Mouse (Mus musculus): ENCODE measurements around the gene Rtkn2. TPM values are rescaled to one million over a fixed set of nuclear protein-coding genes. Genes with fewer than 3 reads are reported as not detected.
"Not testable (repeated sequence)": the region's sequence is repeated elsewhere in the genome, so short reads cannot be mapped to it uniquely, and the experiment has no call there.

Gene Rtkn2
- polyA plus RNA-seq, 1 experiment from 2014 or later, result 11.7 TPM

GRCm38 (mm10) chr10:68089435-68090196, 110.2 kb downstream of the Rtkn2 start:
- WGBS, result 73% methylated on average over 15 of the region's 15 CpGs
- no peaks in the 10 kb centered on the region for H3K27me3 ChIP-seq
- peaks cover 6% of the 10 kb centered on the region for H3K36me3 ChIP-seq
- H3K9ac ChIP-seq, result no peak overlapping the region
- no peak overlapping the region for H3K27ac ChIP-seq
- H3K9me3 ChIP-seq, result no peaks in the 10 kb centered on the region
- no peak for ATAC-seq (ENCODE audit: insufficient number of reproducible peaks, insufficient read depth, low FRiP score, low TSS enrichment)
- H3K4me2 ChIP-seq (replicated peaks), result no peak overlapping the region
- no peaks in the 10 kb centered on the region for H3K4me1 ChIP-seq
- H3K4me3 ChIP-seq, result no peak overlapping the region

DNA sequence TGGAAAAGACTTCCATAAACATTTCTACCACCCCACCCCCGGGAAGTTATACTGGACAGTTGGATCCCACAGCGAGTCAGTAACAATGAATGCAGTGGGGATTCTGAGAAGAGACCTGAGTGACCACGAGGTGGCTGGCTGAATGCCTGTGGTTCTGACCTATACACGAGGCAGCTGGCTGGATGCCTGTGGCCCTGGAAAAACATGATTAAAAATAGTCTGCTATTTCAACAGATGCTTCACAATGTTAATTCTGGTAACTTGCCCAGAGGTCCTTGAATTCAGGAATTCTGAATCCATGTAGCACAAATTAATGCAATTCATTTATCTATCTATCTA, 110.8 kb downstream of the Rtkn2 start:
- Histone ChIP-seq H3K36me3 (peaks cover 11% of the 10 kb centered on the region), H3K9me3 (no peaks in the 10 kb centered on the region), H3K27me3 (no peaks in the 10 kb centered on the region), H3K9ac (no peak overlapping the region), H3K27ac (no peak overlapping the region), H3K4me1 (no peaks in the 10 kb centered on the region), H3K4me2 (replicated peaks) (no peak overlapping the region), H3K4me3 (no peak overlapping the region)
- no peak for ATAC-seq (ENCODE audit: insufficient number of reproducible peaks, insufficient read depth, low FRiP score, low TSS enrichment)
- 77% methylated on average over 4 of the region's 4 CpGs for WGBS

GRCm38 (mm10) chr10:68090544-68090943, 111.2 kb downstream of the Rtkn2 start:
- no peak overlapping the region for H3K27ac ChIP-seq
- no peak overlapping the region for H3K4me3 ChIP-seq
- H3K9me3 ChIP-seq, result no peaks in the 10 kb centered on the region
- H3K4me1 ChIP-seq, result no peaks in the 10 kb centered on the region
- 85% methylated on average over 3 of the region's 3 CpGs for WGBS
- no peaks in the 10 kb centered on the region for H3K27me3 ChIP-seq
- ATAC-seq (ENCODE audit: insufficient number of reproducible peaks, insufficient read depth, low FRiP score, low TSS enrichment), result no peak
- peaks cover 15% of the 10 kb centered on the region for H3K36me3 ChIP-seq
- H3K4me2 ChIP-seq (replicated peaks), result no peak overlapping the region
- no peak overlapping the region for H3K9ac ChIP-seq

DNA sequence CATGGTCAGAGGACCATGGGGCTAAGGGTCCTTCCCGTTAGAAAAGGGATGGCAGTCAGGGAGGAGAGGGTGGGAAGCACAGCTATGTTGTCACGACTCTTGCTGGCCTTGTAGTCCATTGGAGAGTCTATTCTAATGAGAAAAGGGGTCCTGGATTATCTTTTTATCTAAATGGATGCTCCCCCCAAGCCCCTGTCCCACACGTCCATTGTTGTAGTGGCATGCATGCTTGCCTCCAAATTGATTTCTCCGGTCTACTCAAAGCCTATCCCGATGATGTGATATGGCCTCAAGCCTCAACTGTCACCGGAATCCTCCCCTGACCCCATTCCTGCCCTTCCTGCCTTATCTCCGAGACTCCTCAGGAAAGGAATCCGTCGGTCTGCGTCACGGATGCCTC, 111.6 kb downstream of the Rtkn2 start:
- no peaks in the 10 kb centered on the region for H3K4me1 ChIP-seq
- WGBS, result 80% methylated on average over 11 of the region's 11 CpGs
- peaks cover 17% of the 10 kb centered on the region for H3K36me3 ChIP-seq
- H3K4me2 ChIP-seq (replicated peaks), result no peak overlapping the region
- H3K9me3 ChIP-seq, result no peaks in the 10 kb centered on the region
- H3K27ac ChIP-seq, result no peak overlapping the region
- ATAC-seq (ENCODE audit: insufficient number of reproducible peaks, insufficient read depth, low FRiP score, low TSS enrichment), result no peak
- H3K27me3 ChIP-seq, result no peaks in the 10 kb centered on the region
- H3K4me3 ChIP-seq, result no peak overlapping the region
- no peak overlapping the region for H3K9ac ChIP-seq

- Histone ChIP-seq H3K4me1 (no peaks in the 10 kb centered on the region), H3K9me3 (no peaks in the 10 kb centered on the region), H3K36me3 (peaks cover 25% of the 10 kb centered on the region), H3K27me3 (no peaks in the 10 kb centered on the region), H3K9ac (no peak overlapping the region), H3K4me2 (replicated peaks) (no peak overlapping the region), H3K4me3 (no peak overlapping the region), H3K27ac (no peak overlapping the region)
- WGBS, result 69% methylated on average over 4 of the region's 4 CpGs
- no peak for ATAC-seq (ENCODE audit: insufficient number of reproducible peaks, insufficient read depth, low FRiP score, low TSS enrichment)
Measured at GRCm38 (mm10) chr10:68091840-68092239, 112.5 kb downstream of the Rtkn2 start.

DNA sequence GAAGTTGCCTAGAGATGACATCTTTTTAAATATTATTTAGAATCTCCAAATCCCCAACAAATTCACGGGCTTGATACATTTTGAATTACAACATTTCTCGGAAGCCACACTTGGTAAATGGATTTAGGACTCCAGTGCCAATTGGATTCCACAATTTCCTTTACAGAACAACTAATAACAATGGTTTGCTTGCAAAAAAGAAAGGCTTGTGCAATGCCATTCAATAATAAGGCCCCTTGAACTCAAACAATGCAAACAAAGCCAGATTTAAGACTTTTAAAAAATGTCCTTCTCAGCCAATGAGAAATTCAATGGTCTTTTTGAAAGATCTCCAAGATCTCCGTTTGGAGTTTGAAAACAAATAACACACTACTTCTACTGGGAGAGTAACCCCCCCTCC, 114.1 kb downstream of the Rtkn2 start:
- H3K27ac ChIP-seq, result no peak overlapping the region
- ATAC-seq (ENCODE audit: insufficient number of reproducible peaks, insufficient read depth, low FRiP score, low TSS enrichment), result no peak
- H3K4me2 ChIP-seq (replicated peaks), result no peak overlapping the region
- WGBS, result 84% methylated on average over 3 of the region's 3 CpGs
- H3K4me3 ChIP-seq, result no peak overlapping the region
- H3K9ac ChIP-seq, result no peak overlapping the region
- peaks cover 42% of the 10 kb centered on the region for H3K36me3 ChIP-seq
- H3K27me3 ChIP-seq, result no peaks in the 10 kb centered on the region
- no peaks in the 10 kb centered on the region for H3K9me3 ChIP-seq
- H3K4me1 ChIP-seq, result no peaks in the 10 kb centered on the region

- H3K9ac ChIP-seq, result no peak overlapping the region
- no peaks in the 10 kb centered on the region for H3K27me3 ChIP-seq
- WGBS, result 80% methylated on average over 2 of the region's 2 CpGs
- H3K4me2 ChIP-seq (replicated peaks), result no peak overlapping the region
- no peak overlapping the region for H3K27ac ChIP-seq
- no peaks in the 10 kb centered on the region for H3K9me3 ChIP-seq
- peaks cover 48% of the 10 kb centered on the region for H3K36me3 ChIP-seq
- ATAC-seq (ENCODE audit: insufficient number of reproducible peaks, insufficient read depth, low FRiP score, low TSS enrichment), result no peak
- no peaks in the 10 kb centered on the region for H3K4me1 ChIP-seq
- H3K4me3 ChIP-seq, result no peak overlapping the region
Measured at GRCm38 (mm10) chr10:68095136-68095535, 115.8 kb downstream of the Rtkn2 start.

DNA sequence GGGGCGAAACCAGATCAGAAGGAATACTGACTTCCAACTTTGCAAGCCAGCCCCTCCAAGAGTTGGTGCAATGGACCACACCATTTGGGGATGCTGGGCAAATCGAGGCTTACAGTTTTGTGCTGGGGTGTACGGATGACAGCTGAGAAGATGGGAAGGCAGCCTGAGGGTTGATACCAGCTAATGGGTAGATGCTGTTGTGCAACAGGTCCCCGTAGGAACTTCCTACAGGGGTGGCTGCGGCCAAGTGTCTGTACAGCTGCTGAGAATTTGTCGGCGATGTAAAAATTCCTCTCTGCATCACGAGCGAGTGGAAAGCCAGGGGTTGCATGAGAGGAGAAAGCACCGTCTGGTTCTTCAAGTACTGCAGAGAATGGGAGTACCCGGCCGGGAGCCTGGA, 117.0 kb downstream of the Rtkn2 start:
- 93% methylated on average over 12 of the region's 12 CpGs for WGBS
- Histone ChIP-seq H3K4me2 (replicated peaks) (no peak overlapping the region), H3K36me3 (peaks cover 54% of the 10 kb centered on the region), H3K9me3 (no peaks in the 10 kb centered on the region), H3K4me3 (no peak overlapping the region), H3K9ac (no peak overlapping the region), H3K4me1 (no peaks in the 10 kb centered on the region), H3K27ac (no peak overlapping the region), H3K27me3 (no peaks in the 10 kb centered on the region)
- no peak for ATAC-seq (ENCODE audit: insufficient number of reproducible peaks, insufficient read depth, low FRiP score, low TSS enrichment)

GRCm38 (mm10) chr10:68097821-68098675, 118.7 kb downstream of the Rtkn2 start:
- no peak for ATAC-seq (ENCODE audit: insufficient number of reproducible peaks, insufficient read depth, low FRiP score, low TSS enrichment)

DNA sequence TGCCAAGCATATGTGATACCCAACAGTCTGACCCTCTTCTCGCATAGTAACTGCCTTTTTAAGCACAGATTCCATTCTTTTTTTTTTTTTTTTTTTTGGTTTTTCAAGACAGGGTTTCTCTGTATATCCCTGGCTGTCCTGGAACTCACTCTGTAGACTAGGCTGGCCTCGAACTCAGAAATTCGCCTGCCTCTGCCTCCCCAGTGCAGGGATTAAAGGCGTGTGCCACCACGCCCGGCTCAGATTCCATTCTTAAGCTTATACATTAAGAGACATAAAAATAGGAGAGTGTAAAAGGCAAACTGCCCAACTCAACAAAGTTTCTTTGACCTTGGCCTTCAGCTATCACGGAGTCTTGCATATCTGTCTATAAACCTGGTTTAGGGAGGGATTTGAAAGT, 120.4 kb downstream of the Rtkn2 start:
- not testable (repeated sequence) for H3K4me3 ChIP-seq; H3K9ac ChIP-seq; H3K4me2 ChIP-seq (replicated peaks); H3K27me3 ChIP-seq; ATAC-seq (ENCODE audit: insufficient number of reproducible peaks, insufficient read depth, low FRiP score, low TSS enrichment); H3K27ac ChIP-seq; H3K9me3 ChIP-seq
- Histone ChIP-seq H3K36me3 (peaks cover 53% of the 10 kb centered on the region), H3K4me1 (peaks cover 17% of the 10 kb centered on the region)
- WGBS, result 89% methylated on average over 7 of the region's 7 CpGs

More at GRCm38 (mm10) chr10:68097821-68098675, 118.7 kb downstream of the Rtkn2 start:
- no peak overlapping the region for H3K27ac ChIP-seq
- H3K4me3 ChIP-seq, result no peak overlapping the region
- H3K9ac ChIP-seq, result no peak overlapping the region
- peaks cover 60% of the 10 kb centered on the region for H3K36me3 ChIP-seq
- no peaks in the 10 kb centered on the region for H3K27me3 ChIP-seq
- no peak overlapping the region for H3K4me2 ChIP-seq (replicated peaks)
- H3K4me1 ChIP-seq, result peaks cover 3% of the 10 kb centered on the region
- 89% methylated on average over 19 of the region's 19 CpGs for WGBS
- H3K9me3 ChIP-seq, result no peaks in the 10 kb centered on the region

DNA sequence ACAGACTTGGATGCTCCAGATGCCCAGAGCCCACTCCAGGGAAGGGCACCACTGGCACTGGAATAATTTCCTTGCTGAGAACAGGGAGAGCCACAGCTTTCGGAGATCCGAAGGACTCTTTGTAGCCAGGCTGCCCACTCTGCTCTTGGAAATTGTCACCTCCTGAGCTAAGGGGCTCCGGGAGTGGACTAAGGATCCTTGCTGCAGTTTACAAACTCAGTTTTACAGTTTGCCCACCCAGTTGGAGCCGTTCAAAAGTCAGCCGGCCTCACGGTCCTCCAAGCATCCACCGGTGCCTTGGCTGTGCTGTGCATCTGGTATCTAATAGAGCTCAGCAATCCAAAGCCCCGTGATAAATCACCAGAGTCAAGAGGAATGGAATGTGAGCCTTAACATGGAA, 121.1 kb downstream of the Rtkn2 start:
- H3K36me3 ChIP-seq, result peaks cover 46% of the 10 kb centered on the region
- WGBS, result 88% methylated on average over 8 of the region's 8 CpGs

DNA sequence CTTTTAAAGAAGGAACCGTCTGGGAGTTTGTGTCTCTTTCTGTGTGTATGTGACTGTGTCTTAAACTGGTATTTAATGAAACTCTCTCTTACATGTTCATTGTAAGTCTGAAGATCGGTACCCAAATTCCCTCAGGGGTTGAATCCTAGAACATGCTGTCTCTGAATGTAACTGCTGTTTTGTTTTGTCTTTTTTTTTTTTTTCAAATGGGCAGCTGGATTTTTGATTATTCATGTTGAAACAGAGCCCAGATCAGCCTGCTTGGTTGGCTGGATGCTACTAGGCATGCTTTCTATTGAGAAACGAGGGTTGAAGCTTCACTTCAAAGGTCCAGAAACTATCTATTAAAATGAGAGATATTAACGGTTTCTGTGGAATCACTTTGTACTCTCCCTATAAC, 121.9 kb downstream of the Rtkn2 start:
- H3K4me3 ChIP-seq, result no peak overlapping the region
- 75% methylated on average over 4 of the region's 4 CpGs for WGBS
- H3K4me2 ChIP-seq (replicated peaks), result no peak overlapping the region
- H3K36me3 ChIP-seq, result peaks cover 41% of the 10 kb centered on the region
- no peaks in the 10 kb centered on the region for H3K27me3 ChIP-seq
- no peaks in the 10 kb centered on the region for H3K9me3 ChIP-seq
- H3K27ac ChIP-seq, result no peak overlapping the region
- H3K9ac ChIP-seq, result no peak overlapping the region
- H3K4me1 ChIP-seq, result peaks cover 28% of the 10 kb centered on the region
- ATAC-seq (ENCODE audit: insufficient number of reproducible peaks, insufficient read depth, low FRiP score, low TSS enrichment), result no peak

More for the DNA sequence above, 121.1 kb downstream of the Rtkn2 start:
- ATAC-seq (ENCODE audit: insufficient number of reproducible peaks, insufficient read depth, low FRiP score, low TSS enrichment), result no peak
- no peak overlapping the region for H3K9ac ChIP-seq
- H3K9me3 ChIP-seq, result no peaks in the 10 kb centered on the region
- no peaks in the 10 kb centered on the region for H3K27me3 ChIP-seq
- no peak overlapping the region for H3K4me3 ChIP-seq
- peaks cover 22% of the 10 kb centered on the region for H3K4me1 ChIP-seq
- H3K27ac ChIP-seq, result no peak overlapping the region
- H3K4me2 ChIP-seq (replicated peaks), result no peak overlapping the region

All from embryonic facial prominence, embryonic 12.5 days (tissue).